Mouse (Mus musculus): Measurements from ENCODE around the gene Xntrpc. TPM values are rescaled to one million over a fixed set of nuclear protein-coding genes. Genes with fewer than 3 reads are reported as not detected.
"Not testable (repeated sequence)": the region's sequence is repeated elsewhere in the genome, so short reads cannot be mapped to it uniquely, and the experiment has no call there.

Xntrpc gene
- polyA plus RNA-seq (2016; fragmentation: Nextera tagmentation; extraction: Ambion mirVana) = 1.7 and 1.8 TPM in 2 replicates

DNA sequence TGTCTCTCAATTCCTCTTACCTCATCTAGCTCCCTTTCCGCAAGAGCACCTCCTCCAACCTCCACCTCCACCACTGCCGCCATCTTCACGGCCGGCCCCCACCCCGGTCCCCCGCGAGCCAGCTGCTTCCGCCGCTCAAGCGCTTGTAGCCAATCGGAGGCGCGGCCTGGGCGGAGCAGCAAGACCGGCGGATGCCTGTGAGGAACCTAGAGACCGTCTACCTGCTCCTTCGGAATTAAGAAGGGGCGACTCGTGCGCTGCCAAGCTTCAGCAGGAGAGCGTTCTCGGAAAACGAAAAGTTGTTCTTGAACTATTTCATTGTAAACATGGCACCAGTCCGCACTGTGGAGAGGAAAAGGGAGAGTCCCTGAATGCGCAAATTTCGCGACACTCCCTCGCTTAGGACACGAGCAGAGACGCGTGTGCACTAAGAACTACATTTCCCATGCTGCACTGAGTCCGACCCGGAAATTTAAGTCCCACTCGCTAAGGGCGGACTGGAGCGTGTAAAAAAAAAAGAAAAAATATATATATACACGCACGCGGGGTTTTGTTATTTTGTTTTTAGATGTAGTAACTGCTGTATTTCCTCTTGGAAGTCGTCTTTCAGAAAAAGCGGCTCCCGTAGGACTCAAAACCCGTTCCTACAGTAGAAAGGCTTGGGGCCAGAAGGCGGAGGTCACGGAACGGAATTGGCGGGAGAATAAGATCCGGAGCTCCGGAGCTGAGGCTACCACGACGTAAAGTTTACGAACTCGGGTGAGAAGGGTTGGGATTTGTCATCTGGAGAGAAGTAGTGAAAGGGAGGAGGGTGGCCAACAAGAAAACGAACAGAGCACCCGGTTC lies at the start of gene Xntrpc, which contains the start of the genes Rnf121 and Xndc1:
Gene Xntrpc, plus strand, starts transcription at position 668 of the 846 bp plus-strand sequence.
Gene Rnf121, minus strand, starts transcription at position 424 of the 846 bp plus-strand sequence.
Gene Xndc1, plus strand, starts transcription at position 466 of the 846 bp plus-strand sequence.
- Histone ChIP-seq H3K4me3 (peak within 1 kb of the TSS; percentile 84), H3K9me3 (replicated peaks) (no peaks in the 10 kb centered on the region), H3K27ac (replicated peaks) (peak within 1 kb of the TSS; percentile 93), H3K4me1 (peaks cover 23% of the 10 kb centered on the region), H3K36me3 (peaks cover 46% of the 10 kb centered on the region), H3K27me3 (ENCODE audit: low read depth, poor library complexity, severe bottlenecking) (no peaks in the 10 kb centered on the region)
- DNase-seq (ENCODE audit: low spot score) = peak; percentile 94
- WGBS = under 1% methylated on average over 56 of the region's 56 CpGs

DNA sequence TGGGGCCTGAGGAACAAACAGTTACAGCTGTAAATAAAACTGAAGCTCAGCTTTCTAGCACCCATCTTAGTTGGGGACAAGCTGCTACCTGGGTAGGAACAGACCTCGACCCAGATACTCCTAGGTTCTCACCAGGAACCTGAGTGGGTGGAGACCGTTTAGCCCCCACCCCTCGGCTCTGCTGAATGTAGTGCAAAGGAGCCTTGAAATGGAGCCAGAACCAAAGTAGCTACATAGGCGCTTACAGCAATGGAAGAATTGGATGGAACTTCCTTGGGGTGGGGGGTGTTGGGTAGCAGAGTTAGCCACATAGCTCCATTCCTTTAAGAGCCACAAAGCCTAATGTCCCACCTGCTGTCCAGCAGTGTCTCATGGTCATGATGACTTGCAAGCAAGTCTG lies 48.6 kb upstream of the Xntrpc start:
- no peak for DNase-seq (ENCODE audit: low spot score)
- no peak overlapping the region for H3K27ac ChIP-seq (replicated peaks)
- H3K9me3 ChIP-seq (replicated peaks) = no peaks in the 10 kb centered on the region
- peaks cover 99% of the 10 kb centered on the region for H3K36me3 ChIP-seq
- 84% methylated on average over 4 of the region's 4 CpGs for WGBS
- no peaks in the 10 kb centered on the region for H3K4me1 ChIP-seq
- H3K4me3 ChIP-seq = no peak overlapping the region
- H3K27me3 ChIP-seq (ENCODE audit: low read depth, poor library complexity, severe bottlenecking) = no peaks in the 10 kb centered on the region

DNA sequence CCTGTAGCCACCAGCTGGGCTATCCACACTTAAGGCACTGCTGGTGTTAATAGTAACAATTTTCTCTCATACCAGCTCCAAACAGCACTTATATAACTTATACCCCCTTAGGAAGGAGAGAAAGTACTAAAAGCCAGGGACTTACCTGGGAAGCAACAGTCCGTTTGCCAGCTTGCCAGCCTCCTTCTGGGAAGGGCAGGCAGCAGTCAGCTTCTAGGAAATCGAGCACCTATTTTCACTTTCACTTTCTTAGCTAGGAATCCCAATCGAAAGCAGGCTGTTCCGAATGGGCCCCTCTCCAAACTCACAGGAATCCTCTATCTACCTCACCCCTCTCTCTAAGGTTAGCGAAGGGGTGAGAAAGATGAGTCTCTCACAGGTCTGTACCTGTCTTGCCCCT lies 48.1 kb upstream of the Xntrpc start:
- 92% methylated on average over 5 of the region's 5 CpGs for WGBS
- H3K36me3 ChIP-seq = peaks cover 99% of the 10 kb centered on the region
- no peak overlapping the region for H3K4me3 ChIP-seq
- H3K27ac ChIP-seq (replicated peaks) = no peak overlapping the region
- no peaks in the 10 kb centered on the region for H3K9me3 ChIP-seq (replicated peaks)
- H3K27me3 ChIP-seq (ENCODE audit: low read depth, poor library complexity, severe bottlenecking) = no peaks in the 10 kb centered on the region
- H3K4me1 ChIP-seq = no peaks in the 10 kb centered on the region
- DNase-seq (ENCODE audit: low spot score) = no peak

DNA sequence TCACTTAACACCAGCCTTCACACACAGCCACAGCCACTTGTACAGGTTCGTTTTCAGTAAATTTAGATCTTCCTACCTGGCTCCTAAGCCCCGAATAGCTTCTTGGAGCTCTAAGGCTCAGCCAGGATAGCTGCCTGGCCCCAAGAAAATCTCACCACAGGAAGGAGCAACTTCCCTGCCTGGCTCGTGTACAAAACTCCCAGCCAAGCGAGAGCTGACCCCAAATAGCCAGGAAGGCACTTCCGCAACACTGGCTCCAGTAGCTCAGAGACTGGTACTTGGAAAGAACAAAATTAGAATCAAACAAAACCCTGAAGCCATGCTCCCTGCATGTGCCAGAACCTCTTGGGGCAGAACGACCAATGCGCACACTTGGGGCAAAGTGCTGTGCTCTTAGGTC lies 47.5 kb upstream of the Xntrpc start:
- Histone ChIP-seq H3K27ac (replicated peaks) (no peak overlapping the region), H3K4me1 (no peaks in the 10 kb centered on the region), H3K4me3 (no peak overlapping the region), H3K9me3 (replicated peaks) (no peaks in the 10 kb centered on the region), H3K36me3 (peaks cover 99% of the 10 kb centered on the region), H3K27me3 (ENCODE audit: low read depth, poor library complexity, severe bottlenecking) (no peaks in the 10 kb centered on the region)
- WGBS = 84% methylated on average over 7 of the region's 7 CpGs
- no peak for DNase-seq (ENCODE audit: low spot score)

DNA sequence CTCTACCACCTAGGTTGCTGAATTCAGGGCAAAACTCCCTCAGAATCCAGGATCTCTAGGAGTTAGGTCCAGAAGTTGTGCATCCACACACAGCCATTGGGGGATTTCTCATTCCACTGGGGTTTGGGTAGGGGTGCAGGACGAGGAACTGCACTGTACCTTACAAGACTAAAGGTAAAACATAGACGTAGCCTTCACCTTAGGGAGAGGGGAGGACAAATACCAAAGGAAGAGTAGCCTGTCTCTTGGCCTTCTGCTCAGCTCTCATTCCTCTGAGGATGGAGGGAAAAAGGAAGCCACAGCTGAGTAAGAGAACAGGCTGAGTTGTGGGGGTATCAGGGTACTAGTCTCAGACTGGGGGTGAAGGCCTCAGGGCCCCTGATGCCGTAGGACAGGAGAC lies 46.9 kb upstream of the Xntrpc start, which contains the start of gene Il18bp:
Gene Il18bp, minus strand, starts transcription at position 101 of the 400 bp plus-strand sequence.
- 92% methylated on average over 3 of the region's 3 CpGs for WGBS

DNA sequence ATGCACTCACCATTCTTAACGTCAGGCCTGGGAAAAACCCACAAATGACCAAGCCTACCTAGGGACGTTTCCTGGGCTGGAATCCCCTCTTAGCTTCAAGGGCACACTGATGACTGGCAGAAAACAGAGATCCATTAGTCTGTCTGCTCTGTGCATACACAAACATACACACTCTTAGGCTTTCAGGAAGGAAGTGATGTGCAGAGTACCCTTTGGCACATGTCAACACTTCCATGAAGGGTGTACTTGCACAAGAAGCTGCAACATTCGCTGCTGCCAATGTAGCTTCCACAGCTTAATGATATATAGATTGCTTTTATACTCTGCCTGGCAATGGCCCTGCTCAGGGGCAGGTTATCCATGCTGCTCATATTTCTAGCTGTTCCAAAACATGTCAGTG lies 46.2 kb upstream of the Xntrpc start:
- Histone ChIP-seq H3K27me3 (ENCODE audit: low read depth, poor library complexity, severe bottlenecking) (no peaks in the 10 kb centered on the region), H3K4me3 (no peak overlapping the region), H3K27ac (replicated peaks) (no peak overlapping the region), H3K36me3 (peaks cover 99% of the 10 kb centered on the region), H3K9me3 (replicated peaks) (no peaks in the 10 kb centered on the region), H3K4me1 (no peaks in the 10 kb centered on the region)
- WGBS = 76% methylated on average over 3 of the region's 3 CpGs
- DNase-seq (ENCODE audit: low spot score) = no peak

More for the DNA sequence above, 46.9 kb upstream of the Xntrpc start, which contains the start of gene Il18bp:
- Histone ChIP-seq H3K27ac (replicated peaks) (no peak within 1 kb of the TSS), H3K36me3 (peaks cover 99% of the 10 kb centered on the region), H3K9me3 (replicated peaks) (no peaks in the 10 kb centered on the region), H3K27me3 (ENCODE audit: low read depth, poor library complexity, severe bottlenecking) (no peaks in the 10 kb centered on the region), H3K4me3 (no peak within 1 kb of the TSS), H3K4me1 (no peaks in the 10 kb centered on the region)
- DNase-seq (ENCODE audit: low spot score) = no peak

DNA sequence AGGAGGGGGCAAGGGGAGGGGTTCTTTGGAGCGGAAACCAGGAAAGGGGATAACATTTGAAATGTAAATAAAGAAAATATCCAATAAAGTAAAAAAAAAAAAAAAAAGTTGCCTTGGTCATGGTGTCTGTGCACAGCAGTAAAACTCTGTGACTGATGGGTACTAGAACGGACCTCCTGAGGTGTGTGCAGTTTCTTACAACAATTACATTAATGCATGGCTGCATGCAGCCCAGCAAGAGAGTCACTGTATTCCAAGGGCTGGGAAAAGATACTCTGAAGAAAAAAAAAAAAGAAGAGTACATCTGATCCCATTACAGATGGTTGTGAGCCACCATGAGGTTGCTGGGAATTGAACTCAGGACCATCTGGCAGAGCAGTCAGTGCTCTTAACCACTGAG lies 44.6 kb upstream of the Xntrpc start:
- H3K4me3 ChIP-seq; H3K27ac ChIP-seq (replicated peaks); H3K4me1 ChIP-seq; DNase-seq (ENCODE audit: low spot score); H3K27me3 ChIP-seq (ENCODE audit: low read depth, poor library complexity, severe bottlenecking); H3K9me3 ChIP-seq (replicated peaks): not testable (repeated sequence)
- peaks cover 98% of the 10 kb centered on the region for H3K36me3 ChIP-seq
- 87% methylated on average over 2 of the region's 2 CpGs for WGBS

DNA sequence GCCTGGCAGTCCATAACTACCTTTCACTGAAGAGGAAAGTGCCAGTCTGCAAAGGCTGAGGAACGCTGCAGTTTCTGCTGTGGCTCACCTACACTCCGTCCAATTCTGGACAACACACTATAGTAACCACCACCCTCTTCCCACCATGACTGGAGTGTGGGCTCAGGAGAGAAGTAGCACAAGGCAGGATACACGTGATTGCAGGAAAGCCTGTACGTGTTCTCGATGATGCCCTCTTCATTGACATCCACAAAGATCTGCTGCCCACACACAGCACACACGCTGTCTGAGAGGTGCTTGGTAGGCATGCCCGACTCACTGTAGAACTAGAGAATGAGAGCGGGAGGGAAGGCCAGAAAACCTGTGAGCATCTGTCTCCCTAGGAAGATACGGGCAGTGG lies 41.7 kb upstream of the Xntrpc start:
- Histone ChIP-seq H3K36me3 (peaks cover 96% of the 10 kb centered on the region), H3K27me3 (ENCODE audit: low read depth, poor library complexity, severe bottlenecking) (no peaks in the 10 kb centered on the region), H3K27ac (replicated peaks) (no peak overlapping the region), H3K9me3 (replicated peaks) (no peaks in the 10 kb centered on the region), H3K4me3 (no peak overlapping the region), H3K4me1 (no peaks in the 10 kb centered on the region)
- DNase-seq (ENCODE audit: low spot score) = no peak
- WGBS = 95% methylated on average over 9 of the region's 9 CpGs

DNA sequence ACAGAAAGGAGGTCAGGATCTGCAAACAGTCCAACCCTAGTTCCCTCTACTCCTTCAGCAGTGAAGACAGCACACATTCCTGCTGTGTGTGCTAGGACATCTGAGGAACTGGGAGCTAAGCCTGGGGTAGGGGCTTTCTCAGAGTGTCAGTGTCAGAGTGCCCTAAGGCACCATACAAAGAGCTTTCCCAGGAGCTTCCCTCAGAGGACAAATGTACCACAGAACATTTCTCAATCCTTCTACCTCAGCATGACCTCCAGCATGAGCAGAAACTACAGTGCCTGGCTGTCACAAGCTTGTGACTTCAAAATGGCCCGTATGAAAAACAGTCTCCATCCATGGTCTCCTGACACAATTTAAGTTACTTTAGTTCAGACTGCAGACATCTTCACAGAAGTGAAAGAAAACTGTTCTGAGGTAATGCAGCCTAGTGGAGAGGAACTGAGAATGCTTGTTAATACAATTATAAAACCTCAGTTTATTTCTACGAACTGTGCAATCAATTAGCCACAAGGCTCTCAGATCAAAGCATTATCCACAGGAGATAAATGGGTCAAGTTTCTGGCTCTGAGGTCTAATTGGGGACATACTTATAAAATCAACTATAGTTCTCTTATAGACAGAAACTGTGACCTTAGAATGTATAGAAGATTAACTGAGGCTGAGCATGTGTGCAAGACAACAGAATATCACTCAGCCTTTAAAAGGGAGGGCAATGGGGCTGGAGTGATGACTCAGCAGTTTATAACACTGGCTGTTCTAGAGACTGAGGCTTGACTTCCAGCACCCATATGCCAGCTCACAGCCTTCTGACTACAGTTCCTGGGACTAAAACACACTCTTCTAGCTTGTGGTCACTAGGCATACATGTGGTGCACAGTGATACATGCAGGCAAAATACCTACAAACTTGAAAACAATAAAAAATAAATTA lies 40.1 kb upstream of the Xntrpc start:
- no peaks in the 10 kb centered on the region for H3K4me1 ChIP-seq
- no peak overlapping the region for H3K4me3 ChIP-seq
- no peak overlapping the region for H3K27ac ChIP-seq (replicated peaks)
- no peak for DNase-seq (ENCODE audit: low spot score)
- H3K27me3 ChIP-seq (ENCODE audit: low read depth, poor library complexity, severe bottlenecking) = no peaks in the 10 kb centered on the region
- 93% methylated on average over 2 of the region's 2 CpGs for WGBS
- H3K9me3 ChIP-seq (replicated peaks) = no peaks in the 10 kb centered on the region
- peaks cover 93% of the 10 kb centered on the region for H3K36me3 ChIP-seq

DNA sequence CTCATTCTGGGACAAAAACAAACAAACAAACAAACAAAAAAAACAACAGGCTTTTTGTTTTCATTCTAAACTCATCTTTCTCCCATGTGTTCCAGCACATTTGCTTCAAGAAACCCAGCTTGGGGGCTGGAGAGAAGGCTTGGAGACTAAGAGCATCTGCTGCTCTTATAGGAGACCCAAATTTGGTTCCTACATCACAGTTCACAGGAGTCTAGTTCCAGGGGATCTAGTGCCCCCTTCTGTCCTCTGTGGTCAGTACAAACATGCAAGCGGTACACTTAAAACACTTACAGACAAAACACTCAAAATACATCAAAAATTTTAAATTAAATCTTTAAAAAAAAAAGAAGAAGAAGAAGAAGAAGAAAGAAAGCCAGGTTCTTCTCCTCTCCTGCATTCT lies 30.6 kb upstream of the Xntrpc start:
- DNase-seq (ENCODE audit: low spot score) = no peak
- Histone ChIP-seq H3K36me3 (peaks cover 99% of the 10 kb centered on the region), H3K4me1 (no peaks in the 10 kb centered on the region), H3K27ac (replicated peaks) (no peak overlapping the region), H3K27me3 (ENCODE audit: low read depth, poor library complexity, severe bottlenecking) (no peaks in the 10 kb centered on the region), H3K4me3 (no peak overlapping the region), H3K9me3 (replicated peaks) (no peaks in the 10 kb centered on the region)
- 88% methylated on average over 1 of the region's 1 CpGs for whole genome bisulfite sequencing

DNA sequence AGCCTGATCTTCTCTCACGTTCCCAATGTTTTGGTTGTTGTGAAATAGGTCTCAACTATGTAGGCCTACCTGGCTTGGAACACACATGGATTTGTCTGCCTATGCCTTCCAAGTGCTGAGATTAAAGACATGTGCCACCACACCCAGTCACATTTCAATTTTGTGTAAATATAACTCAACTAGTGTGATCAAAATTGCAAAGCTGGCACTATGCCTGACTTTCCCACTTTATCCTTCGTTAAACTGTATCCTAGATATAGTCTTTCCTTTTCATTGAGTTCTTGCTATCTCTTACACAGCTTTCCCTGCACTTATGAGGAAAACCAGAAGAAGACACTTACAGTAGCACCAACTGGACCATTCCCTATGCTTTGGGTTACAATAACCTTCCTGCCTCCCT lies 30.0 kb upstream of the Xntrpc start:
- H3K27me3 ChIP-seq (ENCODE audit: low read depth, poor library complexity, severe bottlenecking) = no peaks in the 10 kb centered on the region
- no peaks in the 10 kb centered on the region for H3K9me3 ChIP-seq (replicated peaks)
- peaks cover 99% of the 10 kb centered on the region for H3K36me3 ChIP-seq
- H3K4me3 ChIP-seq = no peak overlapping the region
- H3K4me1 ChIP-seq = no peaks in the 10 kb centered on the region
- no peak for DNase-seq (ENCODE audit: low spot score)
- H3K27ac ChIP-seq (replicated peaks) = no peak overlapping the region
- 90% methylated on average over 2 of the region's 2 CpGs for WGBS

DNA sequence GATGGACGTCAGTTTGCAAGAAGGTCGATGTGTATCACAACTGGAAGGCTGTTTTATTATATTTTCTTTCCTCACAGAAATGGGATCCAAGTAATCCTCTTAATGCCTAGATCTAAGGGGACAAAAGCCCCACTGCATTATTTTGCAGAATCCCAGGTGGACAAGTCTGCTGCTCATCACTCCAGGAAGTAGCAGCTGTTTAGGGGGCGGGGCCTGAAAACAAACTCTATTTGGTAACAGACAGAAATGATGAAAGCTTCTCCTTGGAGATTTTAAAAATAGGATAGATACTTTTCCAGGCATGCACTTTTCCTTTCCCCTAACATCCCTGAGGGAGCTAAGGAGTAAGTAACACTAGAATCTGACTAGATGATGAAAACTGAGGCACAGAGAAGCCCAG lies 28.2 kb upstream of the Xntrpc start:
- H3K36me3 ChIP-seq = peaks cover 98% of the 10 kb centered on the region
- 96% methylated on average over 3 of the region's 3 CpGs for WGBS
- no peak overlapping the region for H3K27ac ChIP-seq (replicated peaks)
- H3K9me3 ChIP-seq (replicated peaks) = no peaks in the 10 kb centered on the region
- H3K4me1 ChIP-seq = no peaks in the 10 kb centered on the region
- no peak for DNase-seq (ENCODE audit: low spot score)
- no peaks in the 10 kb centered on the region for H3K27me3 ChIP-seq (ENCODE audit: low read depth, poor library complexity, severe bottlenecking)
- H3K4me3 ChIP-seq = no peak overlapping the region
